Mouse (Mus musculus) layer of hippocampus, adult 2 months (tissue): ENCODE measurements around the gene Gm17359. TPM values are rescaled to one million over a fixed set of nuclear protein-coding genes. Genes with fewer than 3 reads are reported as not detected.

Experiments
- DNase-seq, 2 experiments: peaks; one replicate each; pipeline ENCODE4 v3.0.0; 2022; ENCODE audit warnings: low spot score in 2 of 2
- H3K27ac ChIP-seq: fragments of 200-600 bp; 2 replicates; pipeline ENCODE4 v1.8.1; 2022
- H3K4me3 ChIP-seq: fragments of 200-600 bp; 2 replicates; pipeline ENCODE4 v1.8.1; 2022; ENCODE audit warnings: mild to moderate bottlenecking
- CTCF ChIP-seq: fragments of 200-600 bp; conservative IDR thresholded peaks from 2 replicates; pipeline ENCODE4 v1.8.1; 2022; ENCODE audit warnings: antibody characterized with exemption, mild to moderate bottlenecking, moderate library complexity
- total RNA-seq, 2 experiments: library from RNA; stranded (reverse); gene quantifications; 2 replicates each; pipeline ENCODE4 v1.2.3; 2021

Gene Gm17359
- total RNA-seq, 2 experiments from 2014 or later: not detected

- DNase-seq: no peak
- Histone ChIP-seq H3K4me3 (no peak overlapping the region), H3K27ac (peak overlapping the region; percentile 53)
- no peak for TF ChIP-seq CTCF
Observed at GRCm38 (mm10) chr3:79478400-79478799, 141.9 kb downstream of the Gm17359 start.

- H3K4me3 ChIP-seq: no peak overlapping the region
- no peak for TF ChIP-seq CTCF
- H3K27ac ChIP-seq: peak overlapping the region; percentile 53; the same call in 1 of the 2 replicates
- DNase-seq: no peak
Observed at GRCm38 (mm10) chr3:79478880-79479279, 142.4 kb downstream of the Gm17359 start.

- no peak for TF ChIP-seq CTCF
- H3K27ac ChIP-seq: no peak overlapping the region
- H3K4me3 ChIP-seq: no peak overlapping the region
- DNase-seq: no peak
Observed at GRCm38 (mm10) chr3:79484286-79485063, 148.0 kb downstream of the Gm17359 start.

- Histone ChIP-seq H3K4me3 (no peak overlapping the region), H3K27ac (no peak overlapping the region)
- TF ChIP-seq CTCF: no peak
- no peak for DNase-seq
Observed at GRCm38 (mm10) chr3:79488025-79488424, 151.6 kb downstream of the Gm17359 start.

GRCm38 (mm10) chr3:79490102-79490501 lies 153.6 kb downstream of the Gm17359 start:
- DNase-seq: no peak
- H3K27ac ChIP-seq: no peak overlapping the region

GRCm38 (mm10) chr3:79491614-79492013 lies 155.2 kb downstream of the Gm17359 start:
- Histone ChIP-seq H3K4me3 (no peak overlapping the region), H3K27ac (no peak overlapping the region)
- no peak for TF ChIP-seq CTCF
- DNase-seq: no peak

More at GRCm38 (mm10) chr3:79490102-79490501, 153.6 kb downstream of the Gm17359 start:
- H3K4me3 ChIP-seq: no peak overlapping the region
- no peak for TF ChIP-seq CTCF

GRCm38 (mm10) chr3:79493064-79493463 lies 156.6 kb downstream of the Gm17359 start:
- DNase-seq: no peak
- Histone ChIP-seq H3K27ac (no peak overlapping the region), H3K4me3 (no peak overlapping the region)
- TF ChIP-seq CTCF: no peak

- TF ChIP-seq CTCF: no peak
- Histone ChIP-seq H3K27ac (peak overlapping the region; percentile 74; the same call in 1 of the 2 replicates), H3K4me3 (no peak overlapping the region)
- peak in 1 of 2 experiments; percentile 30 for DNase-seq
Observed at GRCm38 (mm10) chr3:79494028-79494427, 157.6 kb downstream of the Gm17359 start.

- peak; percentile 76 for TF ChIP-seq CTCF
- peak; percentile 41 to 53 for DNase-seq
- Histone ChIP-seq H3K4me3 (no peak overlapping the region), H3K27ac (peak overlapping the region; percentile 74)
Observed at GRCm38 (mm10) chr3:79495151-79495550, 158.7 kb downstream of the Gm17359 start.

GRCm38 (mm10) chr3:79496668-79497067 lies 160.2 kb downstream of the Gm17359 start:
- DNase-seq: no peak
- TF ChIP-seq CTCF: no peak
- Histone ChIP-seq H3K4me3 (no peak overlapping the region), H3K27ac (peak overlapping the region; percentile 74; the same call in 1 of the 2 replicates)

GRCm38 (mm10) chr3:79500279-79500678 lies 163.8 kb downstream of the Gm17359 start:
- TF ChIP-seq CTCF: no peak
- Histone ChIP-seq H3K27ac (no peak overlapping the region), H3K4me3 (no peak overlapping the region)
- DNase-seq: no peak

GRCm38 (mm10) chr3:79501166-79501728 lies 164.8 kb downstream of the Gm17359 start:
- no peak for DNase-seq
- no peak overlapping the region for H3K27ac ChIP-seq
- peak; percentile 64 for TF ChIP-seq CTCF
- H3K4me3 ChIP-seq: no peak overlapping the region

Other genes starting within 250 kb of the Gm17359 start
- gene Rapgef2, start 50.1 kb upstream of the Gm17359 start, total RNA-seq: 100 to 1,000 TPM; 169 to 173 TPM
- gene Fnip2, start 231.1 kb downstream of the Gm17359 start, total RNA-seq: 10 to 100 TPM; 22.2 to 26.9 TPM